Mouse (Mus musculus) hindbrain, postnatal 0 days (tissue): Measurements from ENCODE around the gene Ddi2. TPM values are rescaled to one million over a fixed set of nuclear protein-coding genes. Genes with fewer than 3 reads are reported as not detected.

Source experiments
- ATAC-seq: fragments of 200-750 bp; cut with Nextera tagmentation; 2 replicates; pipeline ENCODE4 v1.8.0; 2017; ENCODE audit warnings: mild to moderate bottlenecking, moderate TSS enrichment, moderate library complexity
- DNase-seq: peaks from one replicate; pipeline ENCODE4 v3.0.0-alpha.2; 2015; ENCODE audit warnings: low spot score
- H3K27ac ChIP-seq: fragments of 300-500 bp; sonication (generic); 2 replicates; pipeline ENCODE4 v1.5.1; 2014; ENCODE audit warnings: mild to moderate bottlenecking
- H3K27me3 ChIP-seq: fragments of 300-500 bp; sonication (generic); 2 replicates; pipeline ENCODE4 v1.6.1; 2014; ENCODE audit warnings: low read length, mixed read lengths; ENCODE audit not compliant: insufficient read depth
- H3K36me3 ChIP-seq: fragments of 300-500 bp; sonication (generic); 2 replicates; pipeline ENCODE4 v1.6.1; 2014; ENCODE audit warnings: low read length, mixed read lengths; ENCODE audit not compliant: insufficient read depth
- H3K4me1 ChIP-seq: fragments of 300-500 bp; sonication (generic); 2 replicates; pipeline ENCODE4 v1.6.1; 2014; ENCODE audit warnings: antibody characterized with exemption, low read length, mixed read lengths; ENCODE audit not compliant: insufficient read depth
- H3K4me2 ChIP-seq: fragments of 300-500 bp; sonication (generic); 2 replicates; pipeline ENCODE4 v1.6.1; 2014; ENCODE audit warnings: low read depth, mild to moderate bottlenecking, low read length, moderate library complexity, mixed read lengths
- H3K4me3 ChIP-seq: fragments of 300-500 bp; sonication (generic); 2 replicates; pipeline ENCODE4 v1.5.1; 2014; ENCODE audit warnings: low read length
- H3K9ac ChIP-seq: fragments of 300-500 bp; sonication (generic); replicated peaks from 2 replicates; pipeline ENCODE4 v1.6.1; 2014; ENCODE audit warnings: mild to moderate bottlenecking, low read length, moderate library complexity, mixed read lengths
- H3K9me3 ChIP-seq: fragments of 300-500 bp; sonication (generic); 2 replicates; pipeline ENCODE4 v1.6.1; 2016; ENCODE audit warnings: low read length, mixed read lengths
- CTCF ChIP-seq: IDR thresholded peaks from 2 replicates; pipeline ENCODE4 v1.5.1; 2016; ENCODE audit warnings: antibody characterized with exemption, control low read depth, low read depth
- WGBS: fragments of 180-500 bp; shearing (Covaris S2); extraction: QIAGEN DNeasy Blood & Tissue Kit; methylation state at CpG from one replicate; pipeline ENCODE4 v1.1.7; 2014; 5-methylcytosine and 5-hydroxymethylcytosine counted together
- polyA plus RNA-seq: library from polyadenylated mRNA; unstranded; fragments of >200 nt; fragmentation: Nextera tagmentation; extraction: Ambion mirVana; gene quantifications from 2 replicates; pipeline ENCODE4 v1.2.1, GENCODE M21; 2015
- total RNA-seq: library from RNA; depleted of rRNA; stranded (reverse); fragments of >200 nt; gene quantifications from 2 replicates; pipeline ENCODE4 v1.2.3, GENCODE M21; 2014

Ddi2 gene
- total and polyA plus RNA-seq, 2 experiments from 2014 or later: 12.5 to 20.9 TPM

DNA sequence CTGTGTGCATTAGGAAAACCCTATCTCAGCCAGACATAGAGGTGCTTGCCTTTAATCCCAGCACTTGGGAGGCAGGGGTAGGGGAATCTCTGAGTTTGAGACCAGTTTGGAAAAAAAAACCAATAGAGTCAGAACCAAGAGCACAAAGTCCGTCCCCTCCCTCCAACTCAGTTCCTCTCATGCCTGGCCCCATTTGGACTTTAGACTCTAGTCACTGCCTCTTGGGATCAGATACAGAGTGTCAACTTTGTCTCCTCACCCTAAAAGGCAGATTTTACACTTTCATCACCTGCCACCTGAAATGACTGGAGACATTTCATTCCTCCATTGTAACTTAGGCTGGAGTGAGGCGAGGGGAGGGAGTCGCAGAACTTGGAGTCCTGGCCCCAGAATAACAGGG lies 6.0 kb upstream of the Ddi2 start:
- no peaks in the 10 kb centered on the region for H3K4me1 ChIP-seq
- ATAC-seq: no peak
- no peaks in the 10 kb centered on the region for H3K27me3 ChIP-seq
- H3K4me3 ChIP-seq: no peak overlapping the region
- no peak overlapping the region for H3K4me2 ChIP-seq
- whole genome bisulfite sequencing: 88% methylated on average over 3 of the region's 3 CpGs
- TF ChIP-seq CTCF: no peak
- H3K9me3 ChIP-seq: no peaks in the 10 kb centered on the region
- no peak for DNase-seq
- no peak overlapping the region for H3K27ac ChIP-seq
- H3K9ac ChIP-seq: no peak overlapping the region
- H3K36me3 ChIP-seq: no peaks in the 10 kb centered on the region

DNA sequence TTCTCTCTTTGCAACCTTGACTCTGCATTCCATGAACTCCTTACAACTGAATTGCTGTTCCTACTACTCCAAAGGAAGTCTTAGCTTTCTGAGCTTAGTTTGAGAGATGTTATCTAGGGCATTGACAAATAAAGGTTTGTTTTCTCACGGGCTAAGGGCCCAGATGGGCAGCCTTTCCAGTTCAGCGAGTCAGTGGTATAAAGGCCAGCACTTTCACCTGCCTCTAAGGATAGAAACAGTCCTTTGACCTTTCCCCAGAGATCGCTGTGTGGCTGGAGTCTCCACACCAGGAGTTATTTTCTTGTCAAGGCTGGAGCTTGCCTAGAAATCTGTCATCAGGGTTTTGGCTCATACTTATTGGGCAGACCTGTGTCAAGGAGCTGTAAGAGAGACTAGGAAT lies 2.5 kb upstream of the Ddi2 start:
- Histone ChIP-seq H3K27me3 (no peaks in the 10 kb centered on the region), H3K9me3 (no peaks in the 10 kb centered on the region), H3K9ac (no peak overlapping the region), H3K36me3 (no peaks in the 10 kb centered on the region), H3K4me3 (no peak overlapping the region), H3K27ac (no peak overlapping the region), H3K4me2 (no peak overlapping the region), H3K4me1 (peaks cover 10% of the 10 kb centered on the region; the same call in 1 of the 2 replicates)
- no peak for ATAC-seq
- DNase-seq: no peak
- 64% methylated on average over 3 of the region's 3 CpGs for WGBS
- no peak for TF ChIP-seq CTCF

DNA sequence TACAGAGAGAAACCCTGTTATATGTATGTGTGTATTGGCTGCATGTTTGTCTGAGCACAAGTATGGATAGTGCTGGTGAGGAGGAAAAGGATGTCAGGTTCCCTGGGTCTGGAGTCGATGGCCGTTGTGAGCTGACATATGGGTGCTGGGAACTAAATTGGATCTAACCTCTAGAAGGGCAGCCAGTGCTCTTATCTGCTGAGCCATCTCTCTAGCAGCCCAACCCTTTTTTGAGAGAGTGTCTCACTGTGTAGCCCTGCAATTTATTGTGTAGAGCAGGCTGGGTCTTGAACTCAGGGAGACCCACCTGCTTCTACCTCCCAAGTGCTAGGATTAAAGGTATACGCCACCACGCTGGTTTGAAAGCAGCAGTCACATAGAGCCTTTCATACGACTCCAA lies 2.1 kb upstream of the Ddi2 start:
- Histone ChIP-seq H3K4me2 (no peak overlapping the region), H3K9me3 (no peaks in the 10 kb centered on the region), H3K27me3 (no peaks in the 10 kb centered on the region), H3K36me3 (no peaks in the 10 kb centered on the region), H3K9ac (no peak overlapping the region), H3K27ac (no peak overlapping the region), H3K4me3 (no peak overlapping the region), H3K4me1 (peaks cover 10% of the 10 kb centered on the region; the same call in 1 of the 2 replicates)
- ATAC-seq (no peak), DNase-seq (no peak)
- TF ChIP-seq CTCF: no peak
- 89% methylated on average over 5 of the region's 5 CpGs for WGBS

DNA sequence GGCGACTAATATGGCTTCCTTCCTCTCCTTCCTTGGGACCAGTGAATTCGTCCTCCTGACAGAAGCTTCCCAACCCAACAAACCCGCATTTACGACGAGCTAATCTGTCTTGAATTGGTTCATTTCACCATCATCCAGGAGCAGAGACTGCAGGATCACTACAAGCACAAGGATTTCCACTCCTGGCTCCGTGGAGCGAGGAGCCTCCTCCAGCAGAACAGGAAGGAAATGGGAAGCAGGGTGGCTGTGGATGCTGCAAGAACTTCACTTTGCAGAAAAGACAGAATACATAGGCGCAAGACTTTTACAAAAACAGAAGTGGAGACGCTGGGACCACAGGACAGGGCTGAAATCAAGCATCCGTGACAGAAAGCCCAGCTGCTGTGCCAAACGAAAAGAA lies 1.4 kb upstream of the Ddi2 start:
- Histone ChIP-seq H3K9ac (no peak overlapping the region), H3K9me3 (no peaks in the 10 kb centered on the region), H3K4me1 (peaks cover 10% of the 10 kb centered on the region; the same call in 1 of the 2 replicates), H3K27ac (no peak overlapping the region), H3K4me3 (no peak overlapping the region), H3K27me3 (no peaks in the 10 kb centered on the region), H3K4me2 (no peak overlapping the region), H3K36me3 (no peaks in the 10 kb centered on the region; the same call in 1 of the 2 replicates)
- no peak for TF ChIP-seq CTCF
- ATAC-seq: no peak
- DNase-seq: no peak
- 66% methylated on average over 11 of the region's 11 CpGs for WGBS

DNA sequence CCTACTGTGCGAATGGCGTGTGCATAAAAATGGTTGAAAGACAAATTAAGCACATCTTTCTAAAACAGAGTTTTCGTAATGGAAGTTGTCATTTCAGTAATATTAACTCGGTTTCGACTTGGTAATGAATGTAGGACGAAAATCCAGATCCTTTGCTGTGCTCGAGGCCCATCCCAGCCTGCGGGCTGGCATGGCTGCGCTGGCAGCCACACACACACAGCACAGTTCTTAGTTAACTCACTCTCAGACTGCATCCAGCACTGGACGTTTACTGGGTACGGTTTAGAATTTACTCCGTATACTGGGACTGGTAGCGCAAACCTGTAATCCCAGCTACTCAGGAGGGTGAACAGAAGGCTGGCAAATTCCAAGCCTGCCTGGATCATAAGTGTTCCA lies 452 bp upstream of the Ddi2 start:
- peaks cover 10% of the 10 kb centered on the region; the same call in 1 of the 2 replicates for H3K4me1 ChIP-seq
- ATAC-seq (peak; percentile 65), DNase-seq (peak; percentile 15)
- peak overlapping the region; percentile 89 for H3K4me2 ChIP-seq
- no peaks in the 10 kb centered on the region for H3K27me3 ChIP-seq
- peak overlapping the region; percentile 94 for H3K27ac ChIP-seq
- no peaks in the 10 kb centered on the region; the same call in 1 of the 2 replicates for H3K36me3 ChIP-seq
- WGBS: 5% methylated on average over 13 of the region's 13 CpGs
- no peak for TF ChIP-seq CTCF
- H3K9ac ChIP-seq: peak overlapping the region; percentile 96
- H3K9me3 ChIP-seq: no peaks in the 10 kb centered on the region
- peak overlapping the region; percentile 97 for H3K4me3 ChIP-seq

DNA sequence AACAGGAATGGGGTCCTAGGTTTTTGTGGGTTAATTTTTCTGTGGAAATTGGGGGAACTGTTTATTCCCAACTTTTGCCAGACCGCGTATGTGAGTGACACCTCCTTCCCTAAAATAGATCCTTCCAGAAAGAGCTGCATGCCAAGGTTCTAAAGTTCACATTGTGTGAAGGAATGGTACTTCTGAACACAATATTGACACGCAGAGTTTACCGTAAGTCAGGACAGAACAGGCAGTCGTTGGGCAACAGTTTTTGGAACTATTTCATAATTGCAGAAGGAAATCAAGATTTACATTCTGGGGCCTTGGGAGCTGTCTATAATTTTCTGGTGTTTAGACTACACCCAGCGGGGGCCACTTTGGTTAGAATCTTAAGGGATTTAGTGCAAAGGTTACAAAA lies 1.3 kb downstream of the Ddi2 start:
- Histone ChIP-seq H3K27ac (no peak overlapping the region), H3K9ac (peak overlapping the region; percentile 96; the same call in 1 of the 2 replicates), H3K4me1 (peaks cover 10% of the 10 kb centered on the region; the same call in 1 of the 2 replicates), H3K27me3 (no peaks in the 10 kb centered on the region), H3K4me3 (peak overlapping the region; percentile 97), H3K4me2 (peak overlapping the region; percentile 89), H3K36me3 (no peaks in the 10 kb centered on the region; the same call in 1 of the 2 replicates), H3K9me3 (no peaks in the 10 kb centered on the region)
- TF ChIP-seq CTCF: no peak
- no peak for DNase-seq
- WGBS: 64% methylated on average over 6 of the region's 6 CpGs
- ATAC-seq: no peak

DNA sequence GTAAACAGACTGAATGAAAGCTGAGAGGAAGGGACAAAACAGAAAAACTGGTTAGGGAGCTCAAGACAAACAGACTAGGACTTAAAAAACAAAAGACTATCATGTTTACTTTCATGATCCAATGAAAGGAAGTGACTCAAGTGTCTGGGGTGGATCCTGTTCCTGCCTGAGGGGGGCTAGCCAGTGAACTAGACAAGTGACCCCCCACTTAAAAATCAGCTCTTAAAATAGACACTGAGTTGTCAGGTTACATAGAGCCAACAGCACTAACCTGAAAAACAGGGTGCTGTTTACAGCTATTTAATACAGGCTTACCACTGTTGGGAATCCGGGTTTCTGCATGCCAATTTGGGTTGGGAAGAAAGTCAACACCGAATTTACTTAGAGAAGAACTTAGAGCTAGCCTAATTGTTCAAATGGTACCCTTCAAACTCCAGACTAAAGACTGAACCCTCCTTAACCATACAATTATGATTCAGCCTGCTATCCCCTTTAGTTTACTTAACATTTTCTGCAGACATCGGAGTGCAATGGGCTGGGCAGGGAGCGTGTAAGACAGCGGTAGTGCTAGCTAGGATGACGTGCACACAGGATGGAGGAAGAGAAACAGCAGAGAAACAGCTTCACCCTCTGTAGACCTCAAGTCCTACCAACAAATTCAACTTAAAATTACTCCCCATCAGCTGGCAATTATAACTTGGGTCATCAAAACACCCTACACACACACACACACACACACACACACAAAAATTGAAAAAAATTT lies 2.3 kb downstream of the Ddi2 start:
- Histone ChIP-seq H3K4me3 (no peak overlapping the region), H3K27ac (no peak overlapping the region), H3K4me2 (peak overlapping the region; percentile 89), H3K9me3 (no peaks in the 10 kb centered on the region), H3K36me3 (no peaks in the 10 kb centered on the region; the same call in 1 of the 2 replicates), H3K27me3 (no peaks in the 10 kb centered on the region), H3K4me1 (peaks cover 10% of the 10 kb centered on the region; the same call in 1 of the 2 replicates), H3K9ac (no peak overlapping the region)
- no peak for DNase-seq
- TF ChIP-seq CTCF: no peak
- WGBS: 77% methylated on average over 6 of the region's 6 CpGs
- ATAC-seq: no peak
